Mouse (Mus musculus) kidney, adult 2 months (tissue): Measurements from ENCODE around the gene Plcl1.

ENCODE experiments used
- CTCF ChIP-seq: fragments of 200-500 bp; conservative IDR thresholded peaks from 2 replicates; pipeline ENCODE4 v1.5.1; 2011; ENCODE audit warnings: low read depth, mild to moderate bottlenecking, control low read depth, low read length, moderate library complexity, mixed read lengths; ENCODE audit not compliant: insufficient read depth, insufficient read length
- POLR2A ChIP-seq: fragments of 200-500 bp; IDR thresholded peaks from one replicate; pipeline ENCODE4 v1.6.1; 2011; ENCODE audit warnings: low read depth, low read length, control low read depth

DNA sequence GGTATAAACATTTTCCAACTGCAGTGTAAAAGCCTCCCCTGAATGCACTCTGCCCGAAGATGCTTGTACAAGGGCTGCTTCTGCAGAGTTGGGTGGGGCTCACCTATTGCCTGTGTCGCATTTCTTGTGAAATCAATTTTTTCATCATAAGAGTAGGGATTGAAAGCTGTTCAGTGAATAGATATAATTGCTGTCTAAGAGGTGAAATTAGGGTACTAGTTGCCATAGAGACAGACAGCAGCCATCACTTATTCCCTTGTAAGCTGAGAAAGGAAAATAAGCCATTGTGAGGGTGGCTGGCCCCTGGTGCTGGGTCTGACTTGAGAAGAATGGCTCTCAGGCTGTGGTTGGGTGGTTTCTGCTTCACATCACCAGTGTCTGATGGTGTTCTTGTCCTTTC lies 299.0 kb downstream of the Plcl1 start:
- TF ChIP-seq POLR2A (no peak), CTCF (no peak)
